Mouse (Mus musculus): Measurements from ENCODE around the gene Ikzf4.

- TF ChIP-seq CTCF (IDR thresholded peaks at IDR 0.05 in 2 of 3, conservative IDR thresholded peaks at IDR 0.05 in 1 of 3; ENCODE audit: control insufficient read depth in 1 of 3, insufficient read depth in 1 of 3, low read depth in 2 of 3, low read length in 3 of 3, poor library complexity in 1 of 3, severe bottlenecking in 1 of 3) (no peak), TAL1 (IDR thresholded peaks at IDR 0.05; ENCODE audit: low read length) (no peak), EP300 (IDR thresholded peaks at IDR 0.05; ENCODE audit: low read depth in 1 of 2, low read length in 2 of 2) (no peak), MAFK (IDR thresholded peaks at IDR 0.05; ENCODE audit: borderline replicate concordance, low read depth, low read length) (no peak), POLR2A (IDR thresholded peaks at IDR 0.05; ENCODE audit: control insufficient read depth in 1 of 2, insufficient read depth in 1 of 2, low read depth in 1 of 2, low read length in 2 of 2, poor library complexity in 1 of 2) (no peak), TCF12 (IDR thresholded peaks at IDR 0.05; ENCODE audit: low read depth, low read length) (no peak), USF1 (IDR thresholded peaks at IDR 0.05; ENCODE audit: low read depth, low read length) (no peak), ETS1 (IDR thresholded peaks at IDR 0.05; ENCODE audit: low read depth, low read length) (no peak), UBTF (IDR thresholded peaks at IDR 0.05; ENCODE audit: borderline replicate concordance, insufficient read depth, low read depth, low read length) (no peak), ZNF384 (IDR thresholded peaks at IDR 0.05; ENCODE audit: low read depth, low read length) (no peak), SIN3A (IDR thresholded peaks at IDR 0.05; ENCODE audit: low read length) (no peak), MAZ (IDR thresholded peaks at IDR 0.05; ENCODE audit: low read depth, low read length) (no peak), MEF2A (IDR thresholded peaks at IDR 0.05; ENCODE audit: extremely low read depth, insufficient replicate concordance, low read depth, low read length, poor library complexity, severe bottlenecking) (no peak), KAT2A (conservative IDR thresholded peaks at IDR 0.05; ENCODE audit: low read depth, low read length) (no peak)
These were observed 27.2 kb downstream of the Ikzf4 start for GRCm38 (mm10) chr10:128618570-128618969.
